Mouse (Mus musculus) megakaryocyte-erythroid progenitor cell, adult 5-6 weeks (primary cell): ENCODE results near the gene Tat. TPM values are rescaled to one million over a fixed set of nuclear protein-coding genes. Genes with fewer than 3 reads are reported as not detected.
"Not testable (repeated sequence)": the region's sequence is repeated elsewhere in the genome, so short reads cannot be mapped to it uniquely, and the experiment has no call there.

Experiments used
- ATAC-seq: replicated peaks from 2 replicates; pipeline ENCODE4 v1.8.0; 2016; ENCODE audit warnings: mild to moderate bottlenecking, inconsistent platforms; ENCODE audit not compliant: severe bottlenecking, poor library complexity, low FRiP score, low TSS enrichment
- total RNA-seq, 2 experiments: library from RNA; stranded (forward) in 1 of 2; stranded (reverse) in 1 of 2; fragments of 200-1000, 215-1000 nt in 1 of 2; fragments of >200 nt in 1 of 2; fragmentation: Nextera tagmentation in 1 of 2; gene quantifications; 2 replicates each; pipeline ENCODE4 v1.2.3; 2014 to 2017

The Tat gene
- total RNA-seq, 2 experiments from 2014 or later: not detected

DNA sequence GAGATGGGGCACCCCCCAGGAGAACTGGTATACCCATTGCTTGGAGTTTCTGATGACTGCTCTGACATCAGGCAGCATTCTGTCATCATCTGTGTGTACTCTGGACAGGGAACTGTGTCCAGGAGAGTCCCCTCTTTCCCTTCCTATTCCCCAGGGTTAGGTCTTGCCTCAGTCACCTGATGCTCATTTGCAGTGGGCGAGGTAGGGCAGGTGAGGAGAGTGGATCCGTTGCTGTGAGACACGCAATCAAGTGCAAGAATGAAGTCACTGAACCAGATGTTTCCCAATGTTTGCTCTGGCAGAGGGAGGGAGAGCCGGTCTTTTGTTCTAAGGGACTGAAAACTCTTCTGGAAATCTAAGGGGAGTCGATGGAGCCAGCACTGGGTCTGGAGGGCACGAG, 10.9 kb upstream of the Tat start:
- no peak for ATAC-seq

DNA sequence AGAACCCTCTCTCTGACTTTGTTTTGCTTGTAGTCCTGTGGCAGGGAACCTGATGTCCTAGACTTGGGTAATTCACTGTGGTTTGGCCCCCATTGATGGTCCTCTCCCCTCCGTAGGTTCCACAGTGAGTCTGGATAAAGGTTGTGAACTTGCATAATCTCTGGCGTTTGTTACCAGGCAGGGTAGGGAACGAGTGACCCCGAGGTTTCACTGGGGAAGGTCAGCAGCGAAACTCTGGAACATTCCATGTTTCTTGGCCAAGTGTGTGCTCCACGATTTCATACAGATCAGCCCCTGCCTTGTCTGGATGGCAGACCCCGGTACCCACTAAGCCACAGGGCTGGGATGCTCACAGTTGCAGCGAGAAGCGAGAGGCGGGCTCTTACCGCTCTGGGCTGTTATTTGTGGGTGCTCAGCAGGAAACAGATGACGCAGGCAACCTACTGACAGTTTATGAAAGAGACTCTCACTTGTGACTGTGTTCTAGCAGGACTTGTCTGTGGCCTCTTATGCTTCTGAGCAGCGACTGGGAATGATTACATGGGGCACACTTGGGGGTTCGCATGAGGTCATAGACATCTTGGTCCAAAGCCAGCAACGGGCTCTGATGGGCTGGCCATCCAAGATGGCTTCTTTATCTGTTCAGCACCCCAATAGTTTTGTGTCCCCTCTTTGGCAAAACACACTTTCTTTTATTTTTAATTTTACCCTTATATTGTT, 7.7 kb upstream of the Tat start:
- no peak for ATAC-seq

GRCm38 (mm10) chr8:109983944-109984343, 6.3 kb upstream of the Tat start:
- no peak for ATAC-seq

GRCm38 (mm10) chr8:109986384-109986783, 3.9 kb upstream of the Tat start:
- ATAC-seq: no peak

DNA sequence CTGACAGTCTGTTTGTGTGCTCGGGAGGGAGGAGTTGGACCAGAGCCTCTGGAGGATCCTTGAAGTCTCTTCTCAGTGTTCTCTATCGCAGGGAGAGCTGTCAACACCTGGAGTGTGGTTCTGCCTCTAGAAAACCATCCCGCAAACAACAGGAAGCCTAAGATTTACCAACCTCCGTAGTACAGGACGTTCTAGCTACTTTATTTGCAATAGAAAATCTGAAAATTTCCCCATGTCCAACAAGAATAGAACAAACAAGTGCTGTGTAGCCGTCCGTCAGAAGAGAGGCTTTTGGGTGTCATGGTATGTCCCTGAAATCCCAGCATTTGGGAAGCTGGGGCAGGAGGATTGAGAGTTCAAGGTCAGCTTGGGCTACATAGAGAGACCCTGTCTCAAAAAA, 2.5 kb upstream of the Tat start:
- no peak for ATAC-seq

DNA sequence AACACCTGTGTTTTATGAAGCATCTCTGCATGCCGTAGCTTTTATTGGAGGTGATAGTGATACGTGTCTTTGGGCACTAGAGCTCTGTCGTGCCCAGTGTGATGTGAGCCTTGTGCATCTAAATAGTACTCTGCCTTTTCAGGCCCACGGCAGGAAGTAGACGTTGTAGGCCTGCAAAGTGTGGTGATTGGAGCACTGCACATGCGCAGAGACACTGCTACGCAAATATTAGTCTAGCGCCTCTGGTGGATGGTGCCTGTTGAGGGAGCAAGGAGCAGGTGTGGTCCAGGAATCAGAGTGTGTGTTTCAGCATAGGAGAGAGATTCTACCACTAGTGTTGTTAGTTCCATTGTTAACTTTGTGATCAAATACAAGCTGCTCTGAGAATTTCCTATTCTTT, 1.1 kb upstream of the Tat start:
- ATAC-seq: no peak

- no peak for ATAC-seq
Measured at GRCm38 (mm10) chr8:109992166-109992565, 1.9 kb downstream of the Tat start.

DNA sequence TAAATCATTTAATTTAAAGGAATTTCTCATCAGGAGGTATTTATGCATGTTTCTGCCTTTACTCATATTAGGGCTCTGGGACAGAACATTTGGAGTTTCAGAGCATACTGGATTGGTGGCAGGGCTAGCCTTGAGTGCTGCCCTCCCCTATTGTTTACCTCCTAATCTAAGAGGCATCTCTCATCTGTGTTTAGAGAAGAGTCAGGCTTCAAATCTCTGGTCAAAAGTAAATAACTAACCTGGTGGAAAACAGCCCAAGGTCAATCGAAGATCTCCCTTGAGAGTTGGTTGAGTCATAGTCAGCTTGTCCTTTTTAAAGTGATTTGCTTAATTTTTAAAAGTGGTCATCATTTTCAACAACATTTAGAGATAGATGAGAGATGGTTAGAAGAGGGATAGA, 2.7 kb downstream of the Tat start:
- ATAC-seq: no peak

- no peak for ATAC-seq
Measured at GRCm38 (mm10) chr8:109997381-109997780, 7.1 kb downstream of the Tat start.

- no peak for ATAC-seq
Measured at GRCm38 (mm10) chr8:109998066-109998465, 7.8 kb downstream of the Tat start.

GRCm38 (mm10) chr8:109999974-110000373, 9.7 kb downstream of the Tat start:
- no peak for ATAC-seq

DNA sequence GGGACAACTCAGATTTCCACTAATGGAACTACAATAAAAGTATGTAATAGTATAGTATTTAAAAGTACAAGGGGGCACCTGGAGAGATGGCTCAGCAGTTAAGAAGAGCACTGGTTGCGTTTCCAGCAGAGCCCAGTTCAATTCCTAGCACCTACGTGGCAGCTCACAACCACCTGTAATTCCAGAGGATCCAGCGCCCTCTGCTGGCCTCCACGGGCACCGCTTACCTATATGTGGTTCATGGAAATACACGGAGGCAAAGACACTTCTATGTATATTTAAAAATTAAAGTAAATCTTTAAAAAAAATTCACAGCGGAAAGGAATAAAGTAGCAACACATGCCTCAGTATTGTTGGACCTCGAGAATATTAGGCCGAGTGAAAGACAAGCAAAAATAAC, 12.7 kb downstream of the Tat start:
- ATAC-seq: peak; percentile 69; the same call in 1 of the 2 replicates

DNA sequence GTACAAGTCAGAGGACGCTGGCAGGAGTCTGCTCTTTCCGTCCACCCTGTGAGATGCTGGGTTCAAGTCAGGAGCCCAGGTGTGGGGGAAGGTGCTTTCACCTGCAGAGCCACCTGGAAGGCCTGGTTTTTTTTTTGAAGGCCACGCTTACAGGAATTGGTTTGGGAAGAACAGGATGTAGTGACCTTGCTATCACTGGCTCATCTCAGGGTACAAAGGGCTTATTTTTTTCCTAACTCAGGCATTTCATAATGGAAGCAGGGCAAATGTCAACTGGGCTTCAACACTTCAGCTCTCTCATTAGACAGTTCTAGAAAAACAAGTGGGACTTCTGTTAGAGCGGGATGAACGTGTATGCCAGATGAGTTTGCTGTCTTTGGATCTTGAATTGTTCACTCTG, 14.1 kb downstream of the Tat start:
- no peak for ATAC-seq

DNA sequence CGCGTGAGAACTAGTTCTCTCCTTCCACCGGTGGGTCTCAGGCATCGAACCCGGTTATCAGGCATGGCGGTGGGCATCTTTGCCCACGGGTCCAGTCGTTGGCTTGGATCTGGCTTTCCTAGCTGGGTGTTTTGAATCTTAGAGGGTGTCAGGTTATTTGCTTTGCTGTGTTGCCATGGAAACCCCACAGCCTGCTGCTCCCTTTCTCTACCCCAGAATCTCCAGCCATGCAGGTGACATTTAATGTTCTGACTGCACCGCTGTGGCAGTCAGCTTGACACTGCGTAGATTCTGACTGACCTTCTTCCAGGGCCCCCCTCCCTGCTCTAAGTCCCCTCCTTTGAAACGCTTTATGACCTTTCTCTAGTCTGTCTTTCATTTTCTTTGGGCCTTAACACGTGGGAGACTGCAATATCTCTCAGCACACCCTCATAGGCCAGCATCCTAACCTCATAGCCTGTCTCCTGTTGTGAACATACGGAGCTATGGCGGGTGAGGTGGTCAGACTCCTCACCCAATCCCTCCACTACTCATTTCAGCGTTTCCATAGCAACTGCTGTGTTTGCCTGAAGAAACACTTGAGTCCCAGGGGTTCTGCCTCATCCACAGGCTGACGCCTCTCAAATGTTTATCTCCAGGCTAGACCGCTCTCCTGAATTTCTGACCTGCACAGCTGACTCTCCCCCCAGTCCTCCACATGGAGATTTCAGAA, 16.2 kb downstream of the Tat start:
- ATAC-seq: no peak

DNA sequence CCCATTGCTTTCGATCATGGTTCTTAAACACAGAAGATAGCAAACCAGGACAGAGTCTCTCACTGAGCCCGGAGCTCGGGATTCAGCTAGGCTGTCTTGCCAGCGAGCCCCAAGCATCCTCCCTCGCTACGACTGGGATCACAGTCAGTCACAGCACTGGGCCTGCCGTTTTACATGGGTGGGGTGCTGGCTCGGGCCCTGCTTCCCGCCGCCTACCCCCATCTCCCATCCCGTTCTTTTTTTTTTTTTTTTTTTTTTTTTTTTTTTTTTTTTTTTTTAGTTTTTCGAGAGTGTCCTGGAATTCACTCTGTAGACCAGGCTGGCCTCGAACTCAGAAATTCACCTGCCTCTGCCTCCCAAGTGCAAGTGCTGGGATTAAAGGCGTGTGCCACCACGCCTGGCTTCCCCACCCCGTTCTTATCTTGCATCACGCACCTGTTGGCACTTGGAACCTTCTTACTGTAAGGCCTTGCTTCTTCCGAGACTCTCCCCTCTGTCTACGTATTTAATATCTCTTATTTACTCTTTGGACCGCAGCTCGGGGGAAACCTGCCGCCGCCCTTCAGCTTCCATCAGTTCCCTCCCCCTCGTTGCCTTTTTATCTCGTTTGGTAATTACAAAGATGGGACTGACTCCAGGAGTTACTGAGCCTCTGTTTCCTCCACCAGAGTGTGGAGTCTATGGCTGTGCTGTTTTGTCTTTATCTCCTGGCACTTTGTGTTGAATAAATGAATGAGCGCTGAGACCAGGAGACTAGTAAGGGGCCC, 18.2 kb downstream of the Tat start:
- ATAC-seq: 0 out of 2 replicates have a peak, but pooled peaks have one; percentile 22

DNA sequence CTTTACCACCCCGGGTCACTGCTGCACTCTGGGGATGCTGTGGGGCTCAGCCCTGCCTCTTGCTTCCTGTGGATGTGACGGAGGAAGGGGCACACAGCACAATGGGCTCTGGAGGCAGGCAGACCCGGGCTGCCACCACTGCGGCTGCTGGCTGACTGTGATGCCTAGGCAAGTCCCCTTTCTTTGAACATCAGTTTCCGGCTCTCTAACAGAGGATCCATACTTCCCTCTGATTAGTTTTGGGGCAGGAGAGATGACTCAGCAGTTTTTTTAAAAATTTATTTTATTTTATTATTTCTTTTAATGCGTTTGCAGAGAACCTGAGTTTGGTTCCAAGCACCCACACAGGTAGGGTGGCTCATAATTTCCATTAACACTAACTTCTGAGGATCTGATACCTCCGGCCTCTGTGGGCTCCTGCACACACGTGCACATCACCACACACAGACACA, 18.8 kb downstream of the Tat start:
- ATAC-seq: no peak

GRCm38 (mm10) chr8:110010868-110011267, 20.6 kb downstream of the Tat start:
- peak; percentile 66 for ATAC-seq

GRCm38 (mm10) chr8:110022081-110022480, 31.8 kb downstream of the Tat start:
- no peak for ATAC-seq

DNA sequence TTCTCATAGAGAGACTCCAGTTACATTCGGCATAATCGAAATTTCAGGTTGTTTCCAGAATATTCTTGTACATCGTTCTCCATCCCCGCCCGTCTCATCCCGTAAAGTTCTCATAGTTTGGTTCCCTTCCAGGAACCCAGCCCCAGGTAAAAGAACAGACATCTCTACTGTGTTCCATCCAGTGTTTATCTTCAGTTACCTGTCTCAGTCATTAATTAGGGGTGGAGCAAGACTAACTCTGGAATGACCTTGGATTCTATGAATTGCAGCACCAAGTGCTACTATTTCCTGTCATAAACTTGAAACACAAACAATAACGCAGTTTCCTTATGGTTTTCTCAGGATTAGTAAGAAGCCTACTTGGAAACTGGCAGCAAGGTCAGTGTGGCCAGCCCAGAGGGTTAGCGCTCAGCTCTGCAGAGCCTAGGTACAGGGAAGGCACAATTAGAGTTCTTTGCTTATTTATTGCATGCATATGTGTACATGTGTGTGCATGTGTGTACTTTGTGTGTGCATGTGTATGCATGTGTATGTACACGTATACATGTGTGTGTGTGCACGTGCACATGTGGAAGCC, 32.6 kb downstream of the Tat start:
- no peak for ATAC-seq

DNA sequence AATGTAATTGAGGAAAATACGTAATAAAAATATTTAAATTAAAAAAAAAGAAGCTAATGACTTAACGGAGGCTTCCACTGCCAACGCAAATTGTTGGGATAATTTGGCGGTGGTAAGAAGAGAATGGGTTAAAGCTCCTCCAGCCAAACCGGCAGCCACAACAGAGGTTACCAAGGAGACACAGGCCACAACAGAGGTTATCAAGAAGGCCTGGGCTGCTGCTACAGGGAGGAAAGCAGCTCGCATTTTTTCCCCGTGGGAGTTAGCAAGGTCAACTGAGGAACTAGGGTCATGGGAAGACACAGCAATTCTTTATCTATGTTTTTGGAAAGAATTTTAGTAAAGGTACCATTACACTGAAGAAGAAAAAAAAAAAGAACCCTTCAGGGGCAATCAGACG, 43.5 kb downstream of the Tat start:
- ATAC-seq: not testable (repeated sequence)
